Mouse (Mus musculus) thymus, adult 2 months (tissue): ENCODE measurements at regions not wholly inside any gene's neighbourhood (a gene's known extent, or its start where the extent isn't known, plus 50 kb on each side); places are given as distances from the start of the nearest gene placed in this dataset.

ENCODE experiments used
- CTCF ChIP-seq: fragments of 200-500 bp; IDR thresholded peaks from 2 replicates; pipeline ENCODE4 v1.5.1; 2012; ENCODE audit warnings: mild to moderate bottlenecking, control low read depth, low read length, moderate library complexity, borderline replicate concordance; ENCODE audit not compliant: control insufficient read depth, poor library complexity, insufficient read depth; ENCODE audit errors: extremely low read depth
- POLR2A ChIP-seq: fragments of 200-500 bp; IDR thresholded peaks from 2 replicates; pipeline ENCODE4 v1.6.1; 2012; ENCODE audit warnings: mild to moderate bottlenecking, low read length, control low read depth, moderate library complexity; ENCODE audit not compliant: control insufficient read depth, poor library complexity, insufficient read depth; ENCODE audit errors: extremely low read depth

GRCm38 (mm10) chr13:47921044-47921443, 340.0 kb upstream of the Id4 start:
- TF ChIP-seq CTCF (no peak), POLR2A (no peak)
